Mouse (Mus musculus) hindbrain, embryonic 12.5 days (tissue): Measurements from ENCODE around the gene Cpeb2. TPM values are rescaled to one million over a fixed set of nuclear protein-coding genes. Genes with fewer than 3 reads are reported as not detected.
A peak's percentile ranks its signal among the peaks of the same experiment; 100 is the strongest.

Experiments
- ATAC-seq: fragments of 200-750 bp; cut with Nextera tagmentation; 2 replicates; pipeline ENCODE4 v1.8.0; 2017; ENCODE audit warnings: moderate TSS enrichment; ENCODE audit not compliant: low FRiP score
- H3K27ac ChIP-seq: fragments of 300-500 bp; sonication (generic); 2 replicates; pipeline ENCODE4 v1.5.1; 2016; ENCODE audit warnings: mild to moderate bottlenecking
- H3K27me3 ChIP-seq: fragments of 300-500 bp; sonication (generic); 2 replicates; pipeline ENCODE4 v1.6.1; 2016; ENCODE audit warnings: mild to moderate bottlenecking
- H3K36me3 ChIP-seq: fragments of 300-500 bp; sonication (generic); 2 replicates; pipeline ENCODE4 v1.6.1; 2016; ENCODE audit warnings: mild to moderate bottlenecking
- H3K4me1 ChIP-seq: fragments of 300-500 bp; sonication (generic); 2 replicates; pipeline ENCODE4 v1.6.1; 2016
- H3K4me2 ChIP-seq: fragments of 300-500 bp; sonication (generic); replicated peaks from 2 replicates; pipeline ENCODE4 v1.6.1; 2016; ENCODE audit warnings: mild to moderate bottlenecking
- H3K4me3 ChIP-seq: fragments of 300-500 bp; sonication (generic); 2 replicates; pipeline ENCODE4 v1.5.1; 2016; ENCODE audit warnings: mild to moderate bottlenecking
- H3K9ac ChIP-seq: fragments of 300-500 bp; sonication (generic); 2 replicates; pipeline ENCODE4 v1.6.1; 2016; ENCODE audit warnings: mild to moderate bottlenecking, moderate library complexity
- H3K9me3 ChIP-seq: fragments of 300-500 bp; sonication (generic); replicated peaks from 2 replicates; pipeline ENCODE4 v1.6.1; 2016; ENCODE audit warnings: mild to moderate bottlenecking
- WGBS: fragments of 180-500 bp; shearing (Covaris S2); methylation state at CpG from one replicate; pipeline ENCODE4 v1.1.7; 2016; 5-methylcytosine and 5-hydroxymethylcytosine counted together
- polyA plus RNA-seq: library from polyadenylated mRNA; unstranded; fragments of >200 nt; fragmentation: Nextera tagmentation; extraction: Ambion mirVana; gene quantifications from 2 replicates; pipeline ENCODE4 v1.2.1, GENCODE M21; 2016

Gene Cpeb2
- polyA plus RNA-seq: 10.6 and 12.2 TPM in 2 replicates

DNA sequence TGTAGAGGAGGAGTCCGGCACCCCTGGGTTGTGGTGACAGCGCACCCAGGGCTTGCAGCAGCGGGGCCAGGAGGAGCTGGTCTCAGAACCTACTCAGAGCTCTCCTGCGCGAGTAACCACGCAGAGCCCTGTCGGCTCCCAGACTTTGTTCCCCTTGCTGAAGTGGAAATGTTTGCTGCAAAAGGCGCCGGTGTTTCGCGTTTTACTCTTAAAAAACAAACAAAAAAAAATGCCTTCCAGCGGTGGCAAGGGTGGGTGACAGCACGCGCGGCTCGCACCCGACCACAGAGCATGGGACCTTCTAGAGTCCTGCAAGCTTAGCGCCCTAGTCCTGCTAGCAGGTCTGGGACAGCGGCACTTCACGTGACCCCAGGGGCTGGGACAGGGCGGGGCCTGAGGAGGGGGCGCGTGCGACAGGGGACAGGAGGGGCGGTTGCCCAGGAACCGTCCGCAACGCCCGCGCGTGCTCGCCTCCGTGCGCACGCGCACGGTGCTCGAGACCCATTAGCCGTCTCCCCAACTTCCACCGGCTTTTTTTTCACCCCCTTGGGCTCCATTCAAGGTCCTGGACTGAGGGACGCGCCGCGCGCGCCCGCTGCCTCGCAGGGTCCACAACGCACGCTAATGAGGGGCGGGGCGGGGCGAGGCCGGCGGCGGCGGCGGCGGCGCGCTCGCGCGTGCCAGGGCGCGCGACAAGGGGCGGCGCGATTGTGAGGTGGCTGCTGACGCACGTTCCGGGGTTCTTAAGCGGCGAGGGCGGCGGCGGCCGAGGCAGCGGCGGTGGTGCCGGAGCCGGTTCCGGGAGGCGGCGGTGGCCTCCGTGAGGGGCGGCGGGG lies at the start of gene Cpeb2:
Gene Cpeb2 (plus strand): TSS at position 691 of the 836 bp plus-strand sequence.
- H3K36me3 ChIP-seq: no peaks in the 10 kb centered on the region
- H3K27me3 ChIP-seq: peaks cover 4% of the 10 kb centered on the region; the same call in 1 of the 2 replicates
- peak within 1 kb of the TSS; percentile 99 for H3K27ac ChIP-seq
- under 1% methylated on average over 85 of the region's 89 CpGs for WGBS
- ATAC-seq: peak; percentile 94
- no peaks in the 10 kb centered on the region for H3K9me3 ChIP-seq
- peak within 1 kb of the TSS; percentile 77 for H3K4me2 ChIP-seq
- peak within 1 kb of the TSS; percentile 93 for H3K9ac ChIP-seq
- H3K4me3 ChIP-seq: peak within 1 kb of the TSS; percentile 72
- peaks cover 9% of the 10 kb centered on the region for H3K4me1 ChIP-seq

DNA sequence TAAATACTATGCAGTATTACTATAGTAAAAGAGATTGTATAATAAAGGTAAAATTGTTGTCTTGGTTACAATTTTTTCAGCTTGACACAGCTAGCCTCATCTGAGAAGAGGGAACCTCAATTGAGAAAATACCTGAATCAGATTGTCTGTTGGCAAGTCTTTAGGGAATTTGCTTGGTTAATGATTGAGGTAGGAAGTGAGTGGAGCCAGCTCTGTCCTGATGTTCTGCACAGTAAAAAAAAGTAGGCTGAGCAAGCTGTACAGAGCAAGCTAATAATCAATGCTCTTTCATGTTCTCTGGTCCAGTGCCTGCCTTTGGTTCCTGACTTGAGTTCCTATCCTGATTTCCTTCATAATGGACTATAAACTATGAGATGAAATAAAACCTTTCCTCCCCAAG lies 49.4 kb upstream of the Cpeb2 start:
- Histone ChIP-seq H3K9me3 (no peaks in the 10 kb centered on the region), H3K27ac (no peak overlapping the region), H3K27me3 (no peaks in the 10 kb centered on the region), H3K9ac (no peak overlapping the region), H3K4me3 (no peak overlapping the region), H3K4me2 (no peak overlapping the region), H3K4me1 (no peaks in the 10 kb centered on the region), H3K36me3 (no peaks in the 10 kb centered on the region)
- ATAC-seq: no peak

DNA sequence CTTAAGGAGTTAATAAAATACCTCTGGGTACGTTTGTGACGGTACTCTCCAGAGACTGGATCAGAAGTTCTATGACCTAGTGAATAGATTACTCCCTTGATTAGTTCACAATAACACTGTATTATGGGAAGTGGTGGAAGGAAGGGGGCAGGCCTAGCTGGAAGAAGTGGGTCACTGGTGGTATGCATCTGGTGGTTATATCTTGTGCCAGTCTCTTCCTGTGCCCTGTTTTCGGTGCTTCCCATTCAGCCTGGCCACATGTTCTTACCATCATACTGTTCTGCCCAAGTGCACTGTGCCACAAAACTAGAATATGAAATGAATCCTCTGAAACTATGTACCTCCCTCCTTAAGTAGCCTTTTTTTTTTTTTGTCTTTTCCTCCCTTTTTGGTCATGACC lies 48.1 kb upstream of the Cpeb2 start:
- H3K4me2 ChIP-seq: no peak overlapping the region
- H3K4me3 ChIP-seq: no peak overlapping the region
- no peaks in the 10 kb centered on the region for H3K27me3 ChIP-seq
- H3K36me3 ChIP-seq: no peaks in the 10 kb centered on the region
- 77% methylated on average over 3 of the region's 3 CpGs for WGBS
- no peak for ATAC-seq
- H3K27ac ChIP-seq: no peak overlapping the region
- no peak overlapping the region for H3K9ac ChIP-seq
- no peaks in the 10 kb centered on the region for H3K4me1 ChIP-seq
- H3K9me3 ChIP-seq: no peaks in the 10 kb centered on the region

DNA sequence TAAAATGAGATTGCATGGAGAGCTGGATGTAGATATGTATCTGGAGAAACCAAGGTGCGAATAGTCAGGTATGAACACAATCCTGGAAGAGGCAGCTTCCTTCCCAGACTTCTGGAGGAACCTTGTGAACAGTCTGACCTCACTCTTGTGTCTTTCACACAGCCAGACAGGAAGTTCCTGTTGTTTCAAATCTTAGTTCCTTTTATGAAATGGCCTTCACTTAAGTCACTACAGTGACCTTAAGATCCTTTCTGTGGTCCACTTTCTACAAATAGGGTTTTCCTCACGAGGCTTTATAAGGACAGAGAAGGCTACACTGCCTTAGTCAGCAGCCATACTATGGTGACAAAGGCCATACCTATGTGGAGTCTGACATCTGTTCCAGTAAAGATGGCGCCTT lies 47.5 kb upstream of the Cpeb2 start:
- no peak for ATAC-seq
- H3K4me3 ChIP-seq: no peak overlapping the region

DNA sequence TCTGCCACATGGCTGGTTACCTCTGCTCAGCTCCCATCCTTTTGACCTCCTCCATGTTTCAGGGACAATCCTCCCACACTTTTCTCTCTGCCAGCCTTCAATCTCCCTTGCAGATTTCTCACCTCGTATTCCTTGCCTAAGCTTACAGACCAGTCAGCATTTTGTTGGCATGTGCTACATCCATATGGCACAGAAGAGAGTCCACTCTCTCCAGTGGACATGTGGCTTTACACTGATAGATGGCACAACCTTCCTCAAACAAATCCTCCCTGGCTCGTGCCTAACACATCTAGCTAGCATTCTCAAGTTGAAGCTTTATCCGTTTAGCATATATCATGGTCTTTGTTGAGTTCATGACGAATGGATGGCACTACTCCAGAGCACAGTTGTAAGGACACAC lies 32.3 kb upstream of the Cpeb2 start:
- no peak for ATAC-seq
- Histone ChIP-seq H3K9ac (no peak overlapping the region), H3K36me3 (no peaks in the 10 kb centered on the region), H3K4me3 (no peak overlapping the region), H3K27ac (no peak overlapping the region), H3K27me3 (no peaks in the 10 kb centered on the region), H3K4me1 (no peaks in the 10 kb centered on the region), H3K4me2 (no peak overlapping the region), H3K9me3 (no peaks in the 10 kb centered on the region)
- 85% methylated on average over 4 of the region's 4 CpGs for WGBS

More for the DNA sequence above, 47.5 kb upstream of the Cpeb2 start:
- Histone ChIP-seq H3K9me3 (no peaks in the 10 kb centered on the region), H3K4me2 (no peak overlapping the region), H3K27me3 (no peaks in the 10 kb centered on the region), H3K9ac (no peak overlapping the region), H3K4me1 (no peaks in the 10 kb centered on the region), H3K36me3 (no peaks in the 10 kb centered on the region), H3K27ac (no peak overlapping the region)
- WGBS: 88% methylated on average over 3 of the region's 3 CpGs

DNA sequence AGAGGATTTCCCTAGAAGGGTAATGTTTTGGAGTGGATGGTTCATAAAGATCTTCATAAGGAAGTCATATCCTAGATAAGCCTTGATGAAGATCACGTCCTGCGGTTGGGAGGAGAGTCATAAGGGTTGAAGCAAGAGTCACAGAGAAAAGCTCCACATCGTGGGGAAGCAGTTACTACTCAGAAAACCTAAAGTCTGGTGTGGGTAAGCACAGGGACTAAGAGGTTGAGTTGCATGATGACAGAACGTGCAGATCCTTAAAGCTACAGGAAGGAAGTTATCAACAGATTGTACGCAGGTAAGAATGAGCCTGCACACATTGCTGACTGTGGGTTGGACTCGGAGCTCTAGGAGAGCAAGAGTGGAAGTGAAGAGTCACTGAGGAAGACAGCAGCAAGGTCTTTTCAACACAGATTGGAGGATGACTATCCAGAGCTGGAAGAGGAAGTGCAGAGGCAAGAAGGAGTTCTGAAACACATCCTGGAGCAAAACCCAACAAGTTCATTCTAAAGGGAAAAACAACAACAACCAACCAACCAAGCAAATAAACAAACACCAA lies 26.4 kb upstream of the Cpeb2 start:
- no peaks in the 10 kb centered on the region for H3K4me1 ChIP-seq
- 89% methylated on average over 6 of the region's 6 CpGs for WGBS
- no peak overlapping the region for H3K4me2 ChIP-seq
- H3K9me3 ChIP-seq: no peaks in the 10 kb centered on the region
- no peak for ATAC-seq
- H3K9ac ChIP-seq: no peak overlapping the region
- no peaks in the 10 kb centered on the region for H3K27me3 ChIP-seq
- H3K27ac ChIP-seq: no peak overlapping the region
- H3K4me3 ChIP-seq: no peak overlapping the region
- no peaks in the 10 kb centered on the region for H3K36me3 ChIP-seq

DNA sequence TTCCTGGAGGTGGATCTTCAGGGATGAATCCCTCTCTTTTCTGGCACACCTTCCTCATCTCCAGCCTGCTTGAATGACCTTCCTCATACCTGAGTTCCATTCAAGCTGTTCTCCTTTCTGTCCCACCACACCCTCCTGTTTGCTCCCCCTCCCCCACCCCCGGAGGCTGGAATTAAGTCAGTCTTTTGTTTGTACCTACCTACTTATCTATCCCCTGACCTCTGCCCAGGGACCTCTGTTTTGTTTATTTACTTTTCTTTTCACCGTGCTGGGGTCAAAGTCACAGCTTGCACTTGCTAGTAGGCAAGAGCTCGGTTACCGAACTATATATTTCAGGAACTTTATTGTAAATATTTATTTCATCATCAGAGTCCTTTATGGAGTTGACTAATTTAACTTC lies 15.5 kb upstream of the Cpeb2 start:
- Histone ChIP-seq H3K4me2 (no peak overlapping the region), H3K27ac (no peak overlapping the region), H3K27me3 (no peaks in the 10 kb centered on the region), H3K36me3 (no peaks in the 10 kb centered on the region), H3K9me3 (no peaks in the 10 kb centered on the region), H3K4me3 (no peak overlapping the region), H3K4me1 (no peaks in the 10 kb centered on the region), H3K9ac (no peak overlapping the region)
- 50% methylated on average over 4 of the region's 4 CpGs for WGBS
- ATAC-seq: no peak

DNA sequence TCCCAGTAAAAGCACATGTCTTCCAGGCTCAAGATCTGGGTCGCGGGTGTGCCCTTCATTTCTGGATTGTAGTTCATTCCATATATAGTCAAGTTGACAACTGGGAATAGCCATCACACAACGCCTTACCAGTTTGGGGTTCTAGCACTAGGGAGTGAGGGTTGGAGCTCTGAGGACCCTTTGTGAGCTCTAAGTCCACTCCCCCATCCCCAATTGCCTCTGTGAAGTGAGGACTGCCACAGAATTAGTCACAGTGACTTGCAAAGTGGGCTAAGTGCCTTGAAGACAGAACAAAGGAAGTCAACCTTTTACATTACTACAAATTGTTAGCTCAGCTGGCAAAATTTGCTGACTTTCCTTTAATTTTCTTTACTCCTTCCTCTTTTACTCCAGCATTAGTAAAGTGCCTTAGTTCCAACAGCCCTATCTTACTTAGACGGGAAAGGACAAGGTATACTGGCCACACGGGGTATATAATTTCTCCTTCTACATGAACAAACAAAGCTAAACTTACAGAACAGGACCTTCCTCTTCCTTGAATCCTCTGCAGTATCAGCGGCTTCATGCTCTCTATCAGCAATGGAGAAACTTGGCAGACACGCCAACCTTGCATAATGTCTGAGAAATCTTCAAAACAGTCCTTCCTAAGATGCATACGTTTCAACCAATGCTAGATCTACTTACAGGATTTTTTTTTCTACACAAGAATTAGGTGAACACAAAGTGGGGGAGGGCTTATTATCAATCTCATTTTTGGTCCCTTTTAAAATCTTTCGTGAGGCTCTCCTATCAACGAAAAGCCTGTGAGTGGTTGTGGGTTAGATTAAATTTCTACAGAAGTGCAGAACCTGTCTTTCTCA lies 14.8 kb upstream of the Cpeb2 start:
- no peaks in the 10 kb centered on the region for H3K36me3 ChIP-seq
- no peak overlapping the region for H3K9ac ChIP-seq
- H3K4me1 ChIP-seq: no peaks in the 10 kb centered on the region
- no peaks in the 10 kb centered on the region for H3K27me3 ChIP-seq
- H3K27ac ChIP-seq: no peak overlapping the region
- ATAC-seq: no peak
- H3K9me3 ChIP-seq: no peaks in the 10 kb centered on the region
- no peak overlapping the region for H3K4me2 ChIP-seq
- WGBS: 82% methylated on average over 10 of the region's 10 CpGs
- no peak overlapping the region for H3K4me3 ChIP-seq

DNA sequence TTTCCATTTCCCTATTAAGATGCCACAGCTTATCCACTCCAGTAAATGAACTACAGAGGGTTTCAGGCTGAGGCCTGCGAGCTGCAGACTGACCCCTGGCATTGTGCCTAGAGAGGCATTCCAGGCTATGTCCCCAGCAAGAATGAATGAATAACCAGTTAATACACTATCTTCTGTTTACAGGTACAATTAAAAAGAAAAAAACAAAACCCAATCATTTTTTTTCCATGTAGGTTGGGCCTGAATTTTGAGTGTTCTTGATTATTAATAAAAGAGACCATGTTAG lies 14.2 kb upstream of the Cpeb2 start:
- Histone ChIP-seq H3K27me3 (no peaks in the 10 kb centered on the region), H3K9ac (no peak overlapping the region), H3K4me2 (no peak overlapping the region), H3K4me1 (no peaks in the 10 kb centered on the region), H3K27ac (no peak overlapping the region), H3K4me3 (no peak overlapping the region), H3K9me3 (no peaks in the 10 kb centered on the region), H3K36me3 (no peaks in the 10 kb centered on the region)
- no peak for ATAC-seq
- 58% methylated on average over 1 of the region's 1 CpGs for WGBS

DNA sequence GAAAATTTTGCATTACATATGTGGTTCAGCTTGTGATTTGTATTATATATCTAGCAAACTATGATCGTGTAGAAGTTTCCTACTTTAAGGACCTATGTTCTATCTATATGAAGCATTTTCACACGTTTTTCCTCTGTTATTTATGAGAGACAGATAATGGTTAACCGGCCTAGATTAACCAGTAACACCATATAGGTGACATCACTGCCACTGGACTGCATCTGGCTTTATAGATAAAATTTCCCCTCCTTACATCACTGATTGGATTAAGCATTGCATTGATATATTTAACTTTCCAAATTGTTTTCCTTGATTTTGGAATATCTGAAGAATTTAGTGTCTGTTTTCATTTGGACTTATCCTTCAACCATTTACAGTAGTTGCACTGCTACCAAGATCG lies 9.6 kb upstream of the Cpeb2 start:
- H3K4me1 ChIP-seq: no peaks in the 10 kb centered on the region
- H3K4me3 ChIP-seq: no peak overlapping the region
- H3K4me2 ChIP-seq: no peak overlapping the region
- no peak overlapping the region for H3K27ac ChIP-seq
- no peaks in the 10 kb centered on the region for H3K27me3 ChIP-seq
- no peak for ATAC-seq
- no peaks in the 10 kb centered on the region for H3K36me3 ChIP-seq
- H3K9me3 ChIP-seq: no peaks in the 10 kb centered on the region
- 85% methylated on average over 4 of the region's 4 CpGs for WGBS
- H3K9ac ChIP-seq: no peak overlapping the region

DNA sequence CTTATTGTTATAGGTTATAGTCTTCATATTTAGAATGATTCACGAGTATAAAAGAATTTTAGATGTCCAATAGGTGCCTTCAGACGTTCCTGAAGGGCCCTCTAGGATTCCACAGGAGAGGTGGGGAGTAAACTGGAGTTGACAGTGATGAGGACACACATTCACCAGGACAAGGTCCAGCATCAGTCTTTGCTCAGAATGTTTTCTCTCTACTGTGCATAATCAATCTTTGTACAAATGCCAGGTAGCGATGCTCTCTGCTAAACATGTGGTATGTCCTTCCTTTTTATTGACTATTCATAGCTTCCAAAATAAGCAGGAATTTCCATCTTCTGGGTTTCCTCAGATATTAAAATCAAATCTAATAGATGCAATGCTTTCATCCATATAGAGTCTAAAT lies 8.7 kb upstream of the Cpeb2 start:
- ATAC-seq: no peak
- no peaks in the 10 kb centered on the region for H3K36me3 ChIP-seq
- H3K4me1 ChIP-seq: no peaks in the 10 kb centered on the region
- H3K9me3 ChIP-seq: no peaks in the 10 kb centered on the region
- H3K27ac ChIP-seq: no peak overlapping the region
- 66% methylated on average over 3 of the region's 3 CpGs for WGBS
- no peak overlapping the region for H3K9ac ChIP-seq
- no peak overlapping the region for H3K4me2 ChIP-seq
- no peaks in the 10 kb centered on the region for H3K27me3 ChIP-seq
- no peak overlapping the region for H3K4me3 ChIP-seq

DNA sequence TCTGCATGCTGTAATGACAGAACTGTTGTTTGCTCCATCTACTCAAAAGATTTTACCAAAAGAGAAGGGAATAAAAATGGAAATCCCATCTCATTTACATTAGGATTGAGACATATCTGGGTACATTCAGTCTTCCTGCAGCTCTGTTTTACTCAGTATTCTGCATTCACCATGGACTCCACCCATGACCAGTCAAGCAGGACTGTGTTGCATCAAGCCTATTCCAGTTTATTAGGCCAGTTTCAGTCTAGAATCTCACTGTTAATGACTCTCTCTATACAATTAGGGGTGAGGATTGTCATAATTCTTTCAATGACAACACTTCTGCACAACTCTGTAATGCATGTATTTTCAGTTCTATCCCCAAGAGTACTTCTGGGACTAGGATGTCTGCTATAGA lies 6.8 kb upstream of the Cpeb2 start:
- no peak overlapping the region for H3K27ac ChIP-seq
- no peaks in the 10 kb centered on the region for H3K4me1 ChIP-seq
- H3K4me3 ChIP-seq: no peak overlapping the region
- no peaks in the 10 kb centered on the region for H3K36me3 ChIP-seq
- peaks cover 4% of the 10 kb centered on the region; the same call in 1 of the 2 replicates for H3K27me3 ChIP-seq
- no peak overlapping the region for H3K9ac ChIP-seq
- no peak for ATAC-seq
- no peak overlapping the region for H3K4me2 ChIP-seq
- no peaks in the 10 kb centered on the region for H3K9me3 ChIP-seq
